Mouse (Mus musculus) limb, embryonic 11.5 days (tissue): ENCODE results near the gene Pitpnc1. TPM values are rescaled to one million over a fixed set of nuclear protein-coding genes. Genes with fewer than 3 reads are reported as not detected.

ENCODE experiments used
- ATAC-seq: fragments of 200-750 bp; cut with Nextera tagmentation; 2 replicates; pipeline ENCODE4 v1.8.0; 2017; ENCODE audit warnings: low read depth; ENCODE audit not compliant: insufficient number of reproducible peaks, low FRiP score, low TSS enrichment
- DNase-seq: peaks from one replicate; pipeline ENCODE4 v3.0.0-alpha.2; 2015; ENCODE audit warnings: low spot score
- H3K27ac ChIP-seq: fragments of 300-500 bp; sonication (generic); replicated peaks from 2 replicates; pipeline ENCODE4 v1.5.1; 2014; ENCODE audit warnings: low read depth, mild to moderate bottlenecking, low read length
- H3K27me3 ChIP-seq: fragments of 300-500 bp; sonication (generic); 2 replicates; pipeline ENCODE4 v1.6.1; 2014; ENCODE audit warnings: mild to moderate bottlenecking, low read length, mixed read lengths; ENCODE audit not compliant: control insufficient read depth, insufficient read depth
- H3K36me3 ChIP-seq: fragments of 300-500 bp; sonication (generic); 2 replicates; pipeline ENCODE4 v1.6.1; 2014; ENCODE audit warnings: mild to moderate bottlenecking, low read length, moderate library complexity, mixed read lengths; ENCODE audit not compliant: control insufficient read depth, insufficient read depth
- H3K4me1 ChIP-seq: fragments of 300-500 bp; sonication (generic); 2 replicates; pipeline ENCODE4 v1.6.1; 2014; ENCODE audit warnings: low read length, mixed read lengths; ENCODE audit not compliant: control insufficient read depth, insufficient read depth
- H3K4me2 ChIP-seq: fragments of 300-500 bp; sonication (generic); 2 replicates; pipeline ENCODE4 v1.6.1; 2014; ENCODE audit warnings: low read depth, mild to moderate bottlenecking, moderate library complexity; ENCODE audit not compliant: severe bottlenecking
- H3K4me3 ChIP-seq: fragments of 300-500 bp; sonication (generic); 2 replicates; pipeline ENCODE4 v1.5.1; 2014; ENCODE audit warnings: low read depth, low read length
- H3K9ac ChIP-seq: fragments of 300-500 bp; sonication (generic); 2 replicates; pipeline ENCODE4 v1.6.1; 2014; ENCODE audit warnings: mild to moderate bottlenecking, low read length
- H3K9me3 ChIP-seq: fragments of 300-500 bp; sonication (generic); 2 replicates; pipeline ENCODE4 v1.6.1; 2016; ENCODE audit warnings: low read length; ENCODE audit not compliant: control insufficient read depth
- WGBS: fragments of 180-500 bp; shearing (Covaris S2); extraction: QIAGEN DNeasy Blood & Tissue Kit; methylation state at CpG from one replicate; pipeline ENCODE4 v1.1.7; 2014; 5-methylcytosine and 5-hydroxymethylcytosine counted together
- polyA plus RNA-seq: library from polyadenylated mRNA; unstranded; fragments of >200 nt; fragmentation: Nextera tagmentation; extraction: Ambion mirVana; gene quantifications from 2 replicates; pipeline ENCODE4 v1.2.1, GENCODE M21; 2014

Gene Pitpnc1
- polyA plus RNA-seq, 1 experiment from 2014 or later = 35.3 TPM

- Histone ChIP-seq H3K36me3 (no peaks in the 10 kb centered on the region), H3K9me3 (no peaks in the 10 kb centered on the region), H3K27ac (no peak overlapping the region), H3K4me3 (no peak overlapping the region), H3K27me3 (no peaks in the 10 kb centered on the region), H3K4me2 (no peak overlapping the region), H3K9ac (no peak overlapping the region), H3K4me1 (no peaks in the 10 kb centered on the region)
- DNase-seq = no peak
- ATAC-seq = no peak
- 79% methylated on average over 10 of the region's 10 CpGs for WGBS
Observed at GRCm38 (mm10) chr11:107400005-107400404, 70.5 kb downstream of the Pitpnc1 start.

DNA sequence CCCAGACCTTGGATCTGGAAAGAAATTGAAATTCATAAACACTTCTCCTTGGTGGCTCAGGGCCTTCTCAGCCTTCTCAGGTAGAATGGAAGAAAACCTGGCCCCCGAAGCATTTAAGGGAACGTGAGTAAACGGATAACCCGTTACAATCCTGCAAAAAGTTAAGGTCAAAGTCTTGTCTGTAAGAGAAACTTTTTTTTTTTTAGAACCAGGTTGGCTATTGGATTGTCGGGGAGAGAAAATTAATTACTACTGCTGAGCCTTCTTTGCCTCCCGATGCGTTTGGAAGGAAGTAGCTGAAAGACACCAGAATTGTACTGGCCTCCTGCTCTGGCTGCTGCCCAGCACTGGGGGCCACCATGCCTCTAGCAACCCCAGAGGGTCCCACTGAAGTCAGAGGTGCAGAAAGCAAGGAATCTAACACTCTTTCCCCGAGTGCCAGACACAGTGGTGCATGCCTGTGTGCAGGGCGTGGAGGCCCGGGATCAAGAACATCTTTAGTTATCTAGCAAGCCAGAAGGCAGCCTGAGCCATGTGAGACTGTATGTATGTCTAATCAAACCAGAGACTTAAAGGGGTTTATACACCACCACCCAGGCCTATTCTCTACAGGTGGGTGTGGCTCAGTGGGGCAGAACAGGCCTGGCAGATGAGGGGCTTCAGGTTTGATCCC lies 73.0 kb downstream of the Pitpnc1 start:
- WGBS = 84% methylated on average over 10 of the region's 10 CpGs
- DNase-seq = no peak

DNA sequence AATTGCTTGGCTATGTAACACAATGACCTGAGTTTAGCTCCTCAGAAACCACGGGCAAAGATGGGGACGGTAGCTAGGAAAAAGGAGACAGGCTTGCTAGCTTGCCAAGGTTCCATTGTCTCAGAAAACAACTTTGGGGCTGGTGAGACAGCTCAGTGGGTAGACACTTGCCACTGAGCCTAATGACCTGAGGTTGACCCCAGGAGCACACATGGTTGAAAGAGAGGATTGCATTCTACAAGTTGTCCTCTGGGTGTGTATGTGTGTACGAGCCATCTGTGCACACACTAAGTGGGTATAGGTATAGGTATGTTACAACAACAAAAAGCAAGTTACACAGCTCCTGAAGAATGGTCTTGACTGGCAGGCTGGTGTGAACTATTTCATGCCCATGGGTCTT lies 76.3 kb downstream of the Pitpnc1 start:
- Histone ChIP-seq H3K9me3 (no peaks in the 10 kb centered on the region), H3K27me3 (no peaks in the 10 kb centered on the region), H3K4me1 (no peaks in the 10 kb centered on the region), H3K36me3 (no peaks in the 10 kb centered on the region), H3K27ac (no peak overlapping the region), H3K4me3 (no peak overlapping the region), H3K9ac (no peak overlapping the region), H3K4me2 (no peak overlapping the region)
- ATAC-seq (no peak), DNase-seq (no peak)
- WGBS = 88% methylated on average over 3 of the region's 3 CpGs

More for the DNA sequence above, 73.0 kb downstream of the Pitpnc1 start:
- Histone ChIP-seq H3K9me3 (no peaks in the 10 kb centered on the region), H3K9ac (no peak overlapping the region), H3K4me2 (no peak overlapping the region), H3K4me1 (no peaks in the 10 kb centered on the region), H3K4me3 (no peak overlapping the region), H3K27me3 (no peaks in the 10 kb centered on the region), H3K27ac (no peak overlapping the region), H3K36me3 (no peaks in the 10 kb centered on the region)
- no peak for ATAC-seq

- no peak for DNase-seq
- Histone ChIP-seq H3K4me3 (no peak overlapping the region), H3K27ac (no peak overlapping the region), H3K9ac (no peak overlapping the region), H3K36me3 (no peaks in the 10 kb centered on the region), H3K4me1 (no peaks in the 10 kb centered on the region), H3K4me2 (no peak overlapping the region), H3K9me3 (no peaks in the 10 kb centered on the region), H3K27me3 (no peaks in the 10 kb centered on the region)
- no peak for ATAC-seq
- 78% methylated on average over 12 of the region's 12 CpGs for WGBS
Observed at GRCm38 (mm10) chr11:107393828-107394165, 76.7 kb downstream of the Pitpnc1 start.

- ATAC-seq (no peak), DNase-seq (no peak)
- Histone ChIP-seq H3K27me3 (no peaks in the 10 kb centered on the region), H3K27ac (no peak overlapping the region), H3K4me1 (no peaks in the 10 kb centered on the region), H3K9me3 (no peaks in the 10 kb centered on the region), H3K4me2 (no peak overlapping the region), H3K4me3 (no peak overlapping the region), H3K9ac (no peak overlapping the region), H3K36me3 (no peaks in the 10 kb centered on the region)
- WGBS = 82% methylated on average over 7 of the region's 7 CpGs
Observed at GRCm38 (mm10) chr11:107393154-107393827, 77.2 kb downstream of the Pitpnc1 start.

- H3K36me3 ChIP-seq = no peaks in the 10 kb centered on the region
- H3K27ac ChIP-seq = no peak overlapping the region
- H3K9me3 ChIP-seq = no peaks in the 10 kb centered on the region
- H3K4me1 ChIP-seq = no peaks in the 10 kb centered on the region
- H3K9ac ChIP-seq = no peak overlapping the region
- DNase-seq (no peak), ATAC-seq (no peak)
- H3K27me3 ChIP-seq = no peaks in the 10 kb centered on the region
- H3K4me2 ChIP-seq = no peak overlapping the region
- 35% methylated on average over 2 of the region's 2 CpGs for WGBS
- no peak overlapping the region for H3K4me3 ChIP-seq
Observed at GRCm38 (mm10) chr11:107390540-107390939, 80.0 kb downstream of the Pitpnc1 start.

- H3K36me3 ChIP-seq = no peaks in the 10 kb centered on the region
- no peak for DNase-seq
- WGBS = 47% methylated on average over 10 of the region's 10 CpGs
- H3K9ac ChIP-seq = no peak overlapping the region
- no peak overlapping the region for H3K27ac ChIP-seq
- no peaks in the 10 kb centered on the region for H3K4me1 ChIP-seq
- no peak overlapping the region for H3K4me3 ChIP-seq
- H3K27me3 ChIP-seq = no peaks in the 10 kb centered on the region
- no peak overlapping the region for H3K4me2 ChIP-seq
- no peaks in the 10 kb centered on the region for H3K9me3 ChIP-seq
- no peak for ATAC-seq
Observed at GRCm38 (mm10) chr11:107390001-107390400, 80.5 kb downstream of the Pitpnc1 start.

- Histone ChIP-seq H3K27ac (no peak overlapping the region), H3K27me3 (no peaks in the 10 kb centered on the region), H3K9me3 (no peaks in the 10 kb centered on the region), H3K4me3 (no peak overlapping the region), H3K4me2 (no peak overlapping the region), H3K4me1 (no peaks in the 10 kb centered on the region), H3K36me3 (no peaks in the 10 kb centered on the region), H3K9ac (no peak overlapping the region)
- no peak for DNase-seq
- 83% methylated on average over 10 of the region's 10 CpGs for WGBS
- ATAC-seq = no peak
Observed at GRCm38 (mm10) chr11:107386481-107386880, 84.0 kb downstream of the Pitpnc1 start.
